Comparison of ENCODE assay signal across 8 mouse cellular contexts in the genomic region with DNA sequence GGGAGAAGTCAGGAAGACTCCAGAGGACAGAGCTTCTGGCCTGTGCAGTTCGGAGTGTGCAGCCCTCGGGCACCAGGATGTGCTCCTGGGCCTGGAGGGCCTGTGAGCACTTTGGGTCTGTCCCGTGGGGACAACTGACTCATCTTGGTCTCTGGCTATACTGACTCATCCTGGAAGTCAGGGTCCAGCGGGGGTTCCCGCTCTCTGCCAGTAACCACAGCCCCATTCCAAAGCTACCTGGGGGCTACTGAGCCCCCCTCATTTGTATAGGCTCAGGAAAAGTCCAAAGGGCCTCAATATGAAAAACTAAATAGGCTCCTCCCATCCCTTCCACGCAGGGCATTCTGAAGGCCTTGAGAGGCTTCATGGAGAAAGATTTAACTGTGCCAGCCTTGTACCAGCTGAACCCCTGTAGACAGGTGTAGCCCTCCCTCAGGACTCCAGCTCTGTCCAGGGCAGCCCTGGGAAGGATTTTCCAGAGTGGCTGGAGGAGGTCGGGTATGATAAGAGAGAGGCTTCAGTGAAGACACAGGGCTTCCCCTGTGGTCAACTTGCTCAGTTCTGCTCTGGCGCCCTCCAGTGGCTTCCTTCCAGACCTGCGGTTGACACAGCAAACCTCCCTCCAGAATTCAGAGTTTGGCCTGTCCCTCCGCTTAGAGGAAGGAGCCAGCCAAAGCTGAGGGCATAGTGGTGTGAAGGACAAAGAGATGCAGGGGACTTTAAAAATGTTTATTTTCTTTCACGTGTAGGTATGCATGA. TPM values are rescaled to one million over a fixed set of nuclear protein-coding genes. Genes with fewer than 3 reads are reported as not detected.
DNase-seq lines count a peak whose midpoint lies in the region; ATAC-seq and TF ChIP-seq lines count a peak whose summit lies in the region.

No protein-coding gene starts in this region.

- peak; percentile 90 for DNase-seq in brain, adult 2 months (ENCODE audit: low read depth, low spot score)
- peak; percentile 71 for DNase-seq in heart, postnatal 25 days (ENCODE audit: low spot score)
- peak; percentile 72 for DNase-seq in layer of hippocampus, adult 9-11 months
- DNase-seq in lung, postnatal 25 days (ENCODE audit: low spot score) = peak; percentile 89
- DNase-seq in right cerebral cortex, adult 2 months (ENCODE audit: low spot score in 2 of 2) = peak; percentile 85 to 92
- DNase-seq in urinary bladder, adult 2 months (ENCODE audit: low spot score) = peak; percentile 72

- peak; percentile 74 for ATAC-seq in erythroblast, adult 5-6 weeks (replicated peaks; ENCODE audit: low FRiP score, poor library complexity, severe bottlenecking)

- no peaks in the 10 kb centered on the region for H3K9me3 ChIP-seq in ES-Bruce4 (replicated peaks; ENCODE audit: control insufficient read depth, insufficient read depth, low read length, poor library complexity, severe bottlenecking)

- H3K4me1 ChIP-seq in ES-Bruce4 (ENCODE audit: control insufficient read depth, insufficient read depth, low read length) = no peaks in the 10 kb centered on the region

- no peak overlapping the region for H3K27ac ChIP-seq in ES-Bruce4 (ENCODE audit: insufficient read depth, low read length)

- no peak overlapping the region for H3K4me3 ChIP-seq in ES-Bruce4 (ENCODE audit: low read depth, low read length)

- no peak for TF ChIP-seq EP300 in ES-Bruce4 (IDR thresholded peaks at IDR 0.05; ENCODE audit: insufficient read depth, low read depth, low read length)

- peak; percentile 94 for TF ChIP-seq CTCF in ES-Bruce4 (IDR thresholded peaks at IDR 0.05; ENCODE audit: low read depth, low read length)

- no peaks in the 10 kb centered on the region for H3K36me3 ChIP-seq in ES-Bruce4 (ENCODE audit: control insufficient read depth, insufficient read depth, low read length, poor library complexity, severe bottlenecking)

- intact Hi-C loops in heart, postnatal 25 days (cut with DNase I) = loop anchor here (1.0 to 2.0 kb wide), 2 partner anchors 62 to 297 kb away; no protein-coding TSS in a partner anchor

- H3K27me3 ChIP-seq in ES-Bruce4 (ENCODE audit: control insufficient read depth, insufficient read depth, low read length, poor library complexity, severe bottlenecking) = no peaks in the 10 kb centered on the region

- no peak for TF ChIP-seq POLR2A in ES-Bruce4 (IDR thresholded peaks at IDR 0.05; ENCODE audit: insufficient read depth, low read length)

- no peak overlapping the region for H3K9ac ChIP-seq in ES-Bruce4 (ENCODE audit: low read depth, poor library complexity, severe bottlenecking)

RNA-seq across cellular contexts. Expression of gene Lgals3bp, which starts 22.5 kb away (rescaled TPM):
- 3.6 and 6.1 TPM in 2 replicates for polyA plus RNA-seq in ES-Bruce4 (2011; ENCODE audit: insufficient read depth, insufficient read length, low read depth, missing spikeins)
- 54.5 and 58.0 TPM in 2 replicates for total RNA-seq in erythroblast, adult 5-6 weeks (2015; ENCODE audit: low replicate concordance)
- total RNA-seq in erythroblast, adult 5-6 weeks (2017; ENCODE audit: low replicate concordance) = 7.7 and 18.0 TPM in 2 replicates
- 10 to 100 TPM; 19.2 to 24.0 TPM for total RNA-seq in heart, postnatal 25 days (2021)
- 154 and 187 TPM in 2 replicates for polyA plus RNA-seq in urinary bladder, adult 2 months (2012; rRNA removed)

RNA-seq across cellular contexts. Expression of gene Timp2, which starts 23.9 kb away (rescaled TPM):
- polyA plus RNA-seq in ES-Bruce4 (2011; ENCODE audit: insufficient read depth, insufficient read length, low read depth, missing spikeins) = 19.4 and 23.6 TPM in 2 replicates
- total RNA-seq in erythroblast, adult 5-6 weeks (2015; ENCODE audit: low replicate concordance) = 4.8 and 12.9 TPM in 2 replicates
- total RNA-seq in erythroblast, adult 5-6 weeks (2017; ENCODE audit: low replicate concordance) = 8.3 and 11.3 TPM in 2 replicates
- 100 to 1,000 TPM; 121 to 138 TPM for total RNA-seq in heart, postnatal 25 days (2021)
- 600 and 646 TPM in 2 replicates for polyA plus RNA-seq in urinary bladder, adult 2 months (2012; rRNA removed)

RNA-seq across cellular contexts. Expression of gene Cep295nl, which starts 37.1 kb away (rescaled TPM):
- polyA plus RNA-seq in ES-Bruce4 (2011; ENCODE audit: insufficient read depth, insufficient read length, low read depth, missing spikeins) = 0.41 and 0.64 TPM in 2 replicates
- 1.0 TPM in 1 of 2 replicates, not detected in the other for total RNA-seq in erythroblast, adult 5-6 weeks (2015; ENCODE audit: low replicate concordance)
- not detected in 2 replicates for total RNA-seq in erythroblast, adult 5-6 weeks (2017; ENCODE audit: low replicate concordance)
- 1 to 10 TPM in 1 of 2 experiments, under 1 TPM in 1; 0.84 to 1.1 TPM for total RNA-seq in heart, postnatal 25 days (2021)
- polyA plus RNA-seq in urinary bladder, adult 2 months (2012; rRNA removed) = 1.3 and 2.3 TPM in 2 replicates

RNA-seq across cellular contexts. Expression of gene Cant1, which starts 39.5 kb away (rescaled TPM):
- polyA plus RNA-seq in ES-Bruce4 (2011; ENCODE audit: insufficient read depth, insufficient read length, low read depth, missing spikeins) = 15.4 and 16.3 TPM in 2 replicates
- 3.8 and 10.0 TPM in 2 replicates for total RNA-seq in erythroblast, adult 5-6 weeks (2015; ENCODE audit: low replicate concordance)
- 4.0 and 6.0 TPM in 2 replicates for total RNA-seq in erythroblast, adult 5-6 weeks (2017; ENCODE audit: low replicate concordance)
- 10 to 100 TPM; 16.0 to 17.2 TPM for total RNA-seq in heart, postnatal 25 days (2021)
- polyA plus RNA-seq in urinary bladder, adult 2 months (2012; rRNA removed) = 38.2 and 41.2 TPM in 2 replicates

RNA-seq across cellular contexts. Expression of gene C1qtnf1, which starts 48.6 kb away (rescaled TPM):
- 2.1 and 2.4 TPM in 2 replicates for polyA plus RNA-seq in ES-Bruce4 (2011; ENCODE audit: insufficient read depth, insufficient read length, low read depth, missing spikeins)
- total RNA-seq in erythroblast, adult 5-6 weeks (2015; ENCODE audit: low replicate concordance) = not detected in 2 replicates
- not detected in 2 replicates for total RNA-seq in erythroblast, adult 5-6 weeks (2017; ENCODE audit: low replicate concordance)
- 10 to 100 TPM; 17.7 to 31.0 TPM for total RNA-seq in heart, postnatal 25 days (2021)
- 31.7 and 38.1 TPM in 2 replicates for polyA plus RNA-seq in urinary bladder, adult 2 months (2012; rRNA removed)

Comparison
In these comparisons a context has a peak if more than half of its experiments do, and no peak if none do; other contexts are left out.
1. RNA of gene Timp2, which starts 23.9 kb away (total RNA-seq): 121 to 138 TPM in heart, postnatal 25 days; 4.8 to 12.9 TPM in erythroblast, adult 5-6 weeks; every median in the first group is over 4 times any median in the second.
2. Peak in every context shown above with its lines, with median percentiles within 50 percentile points of each other: DNase-seq.